In the genomic region with DNA sequence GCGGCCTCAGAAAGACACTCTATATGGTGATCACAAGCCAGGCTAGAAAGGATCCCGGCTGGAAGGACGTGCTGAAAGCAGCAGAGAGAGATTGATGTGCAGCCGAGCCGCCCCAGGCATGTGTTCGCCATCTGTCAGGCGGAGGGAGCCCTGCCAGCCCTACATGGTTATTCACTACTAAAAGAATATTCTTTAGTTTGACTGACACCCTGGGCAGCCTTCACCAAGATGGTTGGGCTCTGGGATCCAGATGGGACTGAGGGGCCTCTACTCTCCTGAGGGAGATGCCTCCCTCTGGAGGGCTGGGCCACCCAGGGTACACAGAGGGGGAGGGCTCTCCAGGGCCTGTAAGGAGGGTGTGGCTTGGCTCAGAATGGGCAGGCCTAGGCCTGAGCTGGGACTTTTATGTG, we compare ENCODE assay signal across 8 mouse cellular contexts.
DNase-seq lines count a peak whose midpoint lies in the region; ATAC-seq and TF ChIP-seq lines count a peak whose summit lies in the region.

No protein-coding gene starts in this region.

- no peaks in the 10 kb centered on the region for H3K9me3 ChIP-seq in kidney, postnatal 0 days (replicated peaks; ENCODE audit: low read length)
- H3K9me3 ChIP-seq in embryonic facial prominence, embryonic 13.5 days: no peaks in the 10 kb centered on the region
- H3K9me3 ChIP-seq in heart, embryonic 16.5 days (replicated peaks; ENCODE audit: control insufficient read depth, low read length): no peaks in the 10 kb centered on the region
- H3K9me3 ChIP-seq in midbrain, embryonic 12.5 days: no peaks in the 10 kb centered on the region

- no peaks in the 10 kb centered on the region for H3K27me3 ChIP-seq in kidney, postnatal 0 days (ENCODE audit: insufficient read depth, low read length)
- H3K27me3 ChIP-seq in embryonic facial prominence, embryonic 13.5 days: no peaks in the 10 kb centered on the region
- H3K27me3 ChIP-seq in heart, embryonic 16.5 days (ENCODE audit: control insufficient read depth, insufficient read depth, low read length): no peaks in the 10 kb centered on the region
- H3K27me3 ChIP-seq in midbrain, embryonic 12.5 days: no peaks in the 10 kb centered on the region

- no peaks in the 10 kb centered on the region for H3K36me3 ChIP-seq in kidney, postnatal 0 days (ENCODE audit: insufficient read depth, low read length)
- no peaks in the 10 kb centered on the region for H3K36me3 ChIP-seq in embryonic facial prominence, embryonic 13.5 days
- H3K36me3 ChIP-seq in heart, embryonic 16.5 days (ENCODE audit: control insufficient read depth, insufficient read depth): no peaks in the 10 kb centered on the region
- H3K36me3 ChIP-seq in midbrain, embryonic 12.5 days: no peaks in the 10 kb centered on the region

- ATAC-seq in kidney, postnatal 0 days (replicated peaks; ENCODE audit: low FRiP score, low read depth): peak; percentile 92
- peak; percentile 89 for ATAC-seq in embryonic facial prominence, embryonic 13.5 days (ENCODE audit: insufficient number of reproducible peaks, insufficient read depth, low FRiP score, low TSS enrichment, low read depth)
- peak; percentile 81 for ATAC-seq in heart, embryonic 16.5 days (replicated peaks; ENCODE audit: extremely low read depth, insufficient read depth, low FRiP score)
- ATAC-seq in midbrain, embryonic 12.5 days (ENCODE audit: low FRiP score, low read depth): peak; percentile 93

- TF ChIP-seq CTCF in kidney, postnatal 0 days (IDR thresholded peaks at IDR 0.05; ENCODE audit: low read depth): no peak

- H3K4me2 ChIP-seq in kidney, postnatal 0 days (ENCODE audit: low read length): no peak overlapping the region
- peak overlapping the region; percentile 32 for H3K4me2 ChIP-seq in embryonic facial prominence, embryonic 13.5 days
- H3K4me2 ChIP-seq in heart, embryonic 16.5 days (ENCODE audit: low read depth, low read length): peak overlapping the region; percentile 42; the same call in 1 of the 2 replicates
- H3K4me2 ChIP-seq in midbrain, embryonic 12.5 days (replicated peaks): no peak overlapping the region

- peak; percentile 82 for DNase-seq in kidney, postnatal 0 days (ENCODE audit: low spot score)
- no peak for DNase-seq in kidney, postnatal 14 days
- DNase-seq in layer of hippocampus, postnatal 36 days: peak; percentile 79 to 85
- DNase-seq in thymus, postnatal 4 days: no peak
- no peak for DNase-seq in ovary, postnatal 10 days (ENCODE audit: low spot score)

- 0 out of 2 replicates have a peak, but pooled peaks cover 7% of the 10 kb centered on the region for H3K4me1 ChIP-seq in kidney, postnatal 0 days (replicated peaks; ENCODE audit: insufficient read depth, low read length)
- H3K4me1 ChIP-seq in embryonic facial prominence, embryonic 13.5 days: peaks cover 68% of the 10 kb centered on the region
- H3K4me1 ChIP-seq in heart, embryonic 16.5 days (ENCODE audit: control insufficient read depth, insufficient read depth, low read length): peaks cover 5% of the 10 kb centered on the region; the same call in 1 of the 2 replicates
- peaks cover 7% of the 10 kb centered on the region for H3K4me1 ChIP-seq in midbrain, embryonic 12.5 days

- no peak overlapping the region for H3K9ac ChIP-seq in kidney, postnatal 0 days (ENCODE audit: low read depth, low read length)
- no peak overlapping the region for H3K9ac ChIP-seq in embryonic facial prominence, embryonic 13.5 days
- H3K9ac ChIP-seq in heart, embryonic 16.5 days (ENCODE audit: low read length): no peak overlapping the region
- H3K9ac ChIP-seq in midbrain, embryonic 12.5 days (replicated peaks): no peak overlapping the region

- H3K27ac ChIP-seq in kidney, postnatal 0 days: no peak overlapping the region
- peak overlapping the region; percentile 89 for H3K27ac ChIP-seq in embryonic facial prominence, embryonic 13.5 days
- no peak overlapping the region for H3K27ac ChIP-seq in heart, embryonic 16.5 days (ENCODE audit: low read length)
- peak overlapping the region; percentile 50 for H3K27ac ChIP-seq in midbrain, embryonic 12.5 days (replicated peaks)

- no peak overlapping the region for H3K4me3 ChIP-seq in kidney, postnatal 0 days (replicated peaks; ENCODE audit: low read depth, low read length)
- H3K4me3 ChIP-seq in embryonic facial prominence, embryonic 13.5 days: no peak overlapping the region
- H3K4me3 ChIP-seq in heart, embryonic 16.5 days (ENCODE audit: low read length): no peak overlapping the region
- no peak overlapping the region for H3K4me3 ChIP-seq in midbrain, embryonic 12.5 days

- 33% methylated on average over 7 of the region's 7 CpGs for WGBS in kidney, postnatal 0 days
- 17% methylated on average over 7 of the region's 7 CpGs for WGBS in embryonic facial prominence, embryonic 13.5 days
- WGBS in heart, embryonic 16.5 days: 22% methylated on average over 7 of the region's 7 CpGs
- 46% methylated on average over 7 of the region's 7 CpGs for WGBS in midbrain, embryonic 12.5 days

Comparison
In these comparisons a context has a peak if more than half of its experiments do, and no peak if none do; other contexts are left out.
1. DNase-seq: peak in kidney, postnatal 0 days (single experiment) and layer of hippocampus, postnatal 36 days (2 of 2); none in kidney, postnatal 14 days (single experiment), thymus, postnatal 4 days (single experiment) and ovary, postnatal 10 days (single experiment).
2. H3K27ac ChIP-seq: peak in embryonic facial prominence, embryonic 13.5 days (single experiment) and midbrain, embryonic 12.5 days (single experiment); none in kidney, postnatal 0 days (single experiment) and heart, embryonic 16.5 days (single experiment).
3. H3K4me2 ChIP-seq: peak in embryonic facial prominence, embryonic 13.5 days (single experiment) and heart, embryonic 16.5 days (single experiment); none in kidney, postnatal 0 days (single experiment) and midbrain, embryonic 12.5 days (single experiment).
4. Peak in every context shown above with its lines, with median percentiles within 50 percentile points of each other: ATAC-seq.